Mouse (Mus musculus): ENCODE measurements at regions not wholly inside any gene's neighbourhood (a gene's known extent, or its start where the extent isn't known, plus 50 kb on each side); places are given as distances from the start of the nearest gene placed in this dataset.
A peak's percentile ranks its signal among the peaks of the same experiment; 100 is the strongest.

GRCm38 (mm10) chr8:101815121-101815520 lies 970.3 kb downstream of the Cdh11 start:
- Histone ChIP-seq H3K27me3 (ENCODE audit: control insufficient read depth, insufficient read depth, low read length) (no peaks in the 10 kb centered on the region), H3K27ac (ENCODE audit: low read depth) (no peak overlapping the region), H3K9ac (replicated peaks; ENCODE audit: low read depth, low read length) (no peak overlapping the region), H3K4me2 (ENCODE audit: low read depth, low read length) (no peak overlapping the region), H3K4me3 (ENCODE audit: low read depth, low read length) (no peak overlapping the region), H3K4me1 (ENCODE audit: control insufficient read depth, insufficient read depth) (no peaks in the 10 kb centered on the region), H3K9me3 (replicated peaks; ENCODE audit: control insufficient read depth, low read length) (no peaks in the 10 kb centered on the region), H3K36me3 (replicated peaks; ENCODE audit: control insufficient read depth, insufficient read depth, low read length) (no peaks in the 10 kb centered on the region)
- no peak for ATAC-seq (ENCODE audit: insufficient read depth, low read depth)
- WGBS, result 90% methylated on average over 1 of the region's 1 CpGs
- TF ChIP-seq EP300 (IDR thresholded peaks at IDR 0.05; ENCODE audit: low read depth) (no peak), CTCF (IDR thresholded peaks at IDR 0.05; ENCODE audit: low read depth) (peak; percentile 28; the same call in 1 of the 2 replicates)
- DNase-seq (ENCODE audit: low spot score), result no peak

GRCm38 (mm10) chr8:101803561-101803960 lies 981.9 kb downstream of the Cdh11 start:
- Histone ChIP-seq H3K4me1 (ENCODE audit: control insufficient read depth, insufficient read depth) (no peaks in the 10 kb centered on the region), H3K27ac (ENCODE audit: low read depth) (no peak overlapping the region)
- 67% methylated on average over 2 of the region's 2 CpGs for WGBS

GRCm38 (mm10) chr8:101802119-101802518 lies 983.3 kb downstream of the Cdh11 start:
- Histone ChIP-seq H3K9ac (replicated peaks; ENCODE audit: low read depth, low read length) (no peak overlapping the region), H3K9me3 (replicated peaks; ENCODE audit: control insufficient read depth, low read length) (no peaks in the 10 kb centered on the region), H3K4me2 (ENCODE audit: low read depth, low read length) (no peak overlapping the region), H3K27ac (ENCODE audit: low read depth) (no peak overlapping the region), H3K4me1 (ENCODE audit: control insufficient read depth, insufficient read depth) (no peaks in the 10 kb centered on the region), H3K36me3 (replicated peaks; ENCODE audit: control insufficient read depth, insufficient read depth, low read length) (no peaks in the 10 kb centered on the region), H3K27me3 (ENCODE audit: control insufficient read depth, insufficient read depth, low read length) (no peaks in the 10 kb centered on the region), H3K4me3 (ENCODE audit: low read depth, low read length) (no peak overlapping the region)
- DNase-seq (ENCODE audit: low spot score) (no peak), ATAC-seq (ENCODE audit: insufficient read depth, low read depth) (no peak)
- 75% methylated on average over 6 of the region's 6 CpGs for WGBS
- no peak for TF ChIP-seq CTCF (IDR thresholded peaks at IDR 0.05; ENCODE audit: low read depth)

More at GRCm38 (mm10) chr8:101803561-101803960, 981.9 kb downstream of the Cdh11 start:
- H3K4me2 ChIP-seq (ENCODE audit: low read depth, low read length), result no peak overlapping the region
- H3K4me3 ChIP-seq (ENCODE audit: low read depth, low read length), result no peak overlapping the region
- no peak for ATAC-seq (ENCODE audit: insufficient read depth, low read depth)
- H3K36me3 ChIP-seq (replicated peaks; ENCODE audit: control insufficient read depth, insufficient read depth, low read length), result no peaks in the 10 kb centered on the region
- H3K9me3 ChIP-seq (replicated peaks; ENCODE audit: control insufficient read depth, low read length), result no peaks in the 10 kb centered on the region
- H3K9ac ChIP-seq (replicated peaks; ENCODE audit: low read depth, low read length), result no peak overlapping the region
- no peaks in the 10 kb centered on the region for H3K27me3 ChIP-seq (ENCODE audit: control insufficient read depth, insufficient read depth, low read length)
- TF ChIP-seq CTCF (IDR thresholded peaks at IDR 0.05; ENCODE audit: low read depth) (no peak), EP300 (IDR thresholded peaks at IDR 0.05; ENCODE audit: low read depth) (no peak)
- no peak for DNase-seq (ENCODE audit: low spot score)

GRCm38 (mm10) chr8:101790785-101791184 lies 994.7 kb downstream of the Cdh11 start:
- 45% methylated on average over 1 of the region's 1 CpGs for WGBS
- H3K4me2 ChIP-seq (ENCODE audit: low read depth, low read length), result no peak overlapping the region
- H3K9ac ChIP-seq (replicated peaks; ENCODE audit: low read depth, low read length), result no peak overlapping the region
- no peaks in the 10 kb centered on the region for H3K27me3 ChIP-seq (ENCODE audit: control insufficient read depth, insufficient read depth, low read length)
- H3K4me3 ChIP-seq (ENCODE audit: low read depth, low read length), result no peak overlapping the region
- H3K27ac ChIP-seq (ENCODE audit: low read depth), result no peak overlapping the region
- no peaks in the 10 kb centered on the region for H3K9me3 ChIP-seq (replicated peaks; ENCODE audit: control insufficient read depth, low read length)
- ATAC-seq (ENCODE audit: insufficient read depth, low read depth) (no peak), DNase-seq (ENCODE audit: low spot score) (no peak)
- no peaks in the 10 kb centered on the region for H3K36me3 ChIP-seq (replicated peaks; ENCODE audit: control insufficient read depth, insufficient read depth, low read length)
- no peaks in the 10 kb centered on the region for H3K4me1 ChIP-seq (ENCODE audit: control insufficient read depth, insufficient read depth)
- no peak for TF ChIP-seq EP300 (IDR thresholded peaks at IDR 0.05; ENCODE audit: low read depth)
- TF ChIP-seq CTCF (IDR thresholded peaks at IDR 0.05; ENCODE audit: low read depth), result no peak

- no peaks in the 10 kb centered on the region for H3K36me3 ChIP-seq (replicated peaks; ENCODE audit: control insufficient read depth, insufficient read depth, low read length)
- DNase-seq (ENCODE audit: low spot score) (no peak), ATAC-seq (ENCODE audit: insufficient read depth, low read depth) (no peak)
- H3K27ac ChIP-seq (ENCODE audit: low read depth), result no peak overlapping the region
- H3K4me2 ChIP-seq (ENCODE audit: low read depth, low read length), result no peak overlapping the region
- no peak overlapping the region for H3K4me3 ChIP-seq (ENCODE audit: low read depth, low read length)
- no peaks in the 10 kb centered on the region for H3K27me3 ChIP-seq (ENCODE audit: control insufficient read depth, insufficient read depth, low read length)
- no peaks in the 10 kb centered on the region for H3K4me1 ChIP-seq (ENCODE audit: control insufficient read depth, insufficient read depth)
- H3K9me3 ChIP-seq (replicated peaks; ENCODE audit: control insufficient read depth, low read length), result no peaks in the 10 kb centered on the region
- TF ChIP-seq CTCF (IDR thresholded peaks at IDR 0.05; ENCODE audit: low read depth) (no peak), EP300 (IDR thresholded peaks at IDR 0.05; ENCODE audit: low read depth) (no peak)
- H3K9ac ChIP-seq (replicated peaks; ENCODE audit: low read depth, low read length), result no peak overlapping the region
Measured at GRCm38 (mm10) chr8:101786876-101787275, 998.6 kb downstream of the Cdh11 start.

GRCm38 (mm10) chr8:101782556-101782955 lies 1002.9 kb downstream of the Cdh11 start:
- no peaks in the 10 kb centered on the region for H3K36me3 ChIP-seq (replicated peaks; ENCODE audit: control insufficient read depth, insufficient read depth, low read length)
- TF ChIP-seq EP300 (IDR thresholded peaks at IDR 0.05; ENCODE audit: low read depth) (no peak), CTCF (IDR thresholded peaks at IDR 0.05; ENCODE audit: low read depth) (no peak)
- H3K4me3 ChIP-seq (ENCODE audit: low read depth, low read length), result no peak overlapping the region
- H3K4me2 ChIP-seq (ENCODE audit: low read depth, low read length), result no peak overlapping the region
- H3K27ac ChIP-seq (ENCODE audit: low read depth), result no peak overlapping the region
- no peaks in the 10 kb centered on the region for H3K9me3 ChIP-seq (replicated peaks; ENCODE audit: control insufficient read depth, low read length)
- H3K27me3 ChIP-seq (ENCODE audit: control insufficient read depth, insufficient read depth, low read length), result no peaks in the 10 kb centered on the region
- ATAC-seq (ENCODE audit: insufficient read depth, low read depth) (no peak), DNase-seq (ENCODE audit: low spot score) (no peak)
- WGBS, result 75% methylated on average over 2 of the region's 2 CpGs
- no peak overlapping the region for H3K9ac ChIP-seq (replicated peaks; ENCODE audit: low read depth, low read length)
- no peaks in the 10 kb centered on the region for H3K4me1 ChIP-seq (ENCODE audit: control insufficient read depth, insufficient read depth)

Measured in heart, postnatal 0 days (tissue).